Mouse (Mus musculus) urinary bladder, postnatal 14 days (tissue): ENCODE data around the gene Zfp185.

Source experiments
- DNase-seq: peaks from one replicate; pipeline ENCODE4 v3.0.0; 2021; ENCODE audit warnings: low spot score

Gene Zfp185

DNA sequence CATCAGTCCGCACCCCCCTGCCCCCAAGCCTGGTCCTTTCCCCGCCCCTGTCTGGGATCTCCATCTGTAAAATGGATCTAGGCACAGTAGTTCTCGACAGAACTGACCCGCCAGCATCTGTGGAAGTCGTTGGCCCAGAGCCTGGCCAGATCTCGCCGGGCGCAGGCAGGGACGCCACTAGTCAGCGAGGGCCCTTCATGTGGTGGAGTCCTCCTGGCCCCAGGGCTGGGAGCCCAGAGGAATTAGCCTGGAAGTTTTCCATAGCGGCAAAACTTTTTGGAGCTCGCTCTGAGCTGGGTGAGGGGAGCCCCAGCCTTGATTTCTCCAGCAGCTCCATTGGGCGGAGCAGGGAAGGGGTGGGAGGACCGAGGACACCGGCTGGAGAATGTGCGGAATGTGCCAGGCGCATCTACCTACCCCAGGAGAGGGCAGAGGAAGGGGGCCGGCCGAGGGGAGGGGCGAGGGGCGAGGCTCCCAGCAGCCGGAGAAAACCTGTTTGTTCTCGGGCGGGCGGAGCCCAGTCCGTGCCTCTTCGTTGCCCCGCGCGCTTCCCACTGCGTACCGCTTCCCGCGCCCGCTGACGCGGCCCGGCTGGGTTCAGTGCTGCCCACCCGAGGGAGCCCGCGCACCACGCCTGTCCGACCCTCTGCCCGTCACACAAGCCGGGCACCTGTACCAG is at the start of gene Zfp185:
Zfp185 (plus strand) TSS at position 499 of the 679 bp plus-strand sequence.
- peak; percentile 67 for DNase-seq

DNA sequence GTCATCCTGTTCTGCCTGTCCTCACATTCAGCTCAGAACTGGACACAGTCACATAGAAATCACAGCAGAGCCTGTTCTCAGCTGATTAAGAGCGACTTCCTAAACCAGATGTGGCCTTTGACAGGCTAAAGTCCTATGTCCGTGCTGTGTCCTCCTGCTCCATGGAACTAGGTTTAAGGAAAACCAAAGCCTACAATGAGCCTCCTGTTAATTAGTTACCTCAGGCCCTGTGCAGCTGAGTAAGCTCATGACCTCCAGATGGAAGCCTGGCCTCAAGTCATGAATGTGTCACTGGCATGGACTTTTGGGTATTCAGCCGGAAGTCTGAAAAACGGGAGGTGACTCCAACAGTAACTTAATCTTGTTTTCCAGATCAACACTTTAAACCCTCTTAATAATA is 33.7 kb upstream of the Zfp185 start:
- DNase-seq, result no peak

DNA sequence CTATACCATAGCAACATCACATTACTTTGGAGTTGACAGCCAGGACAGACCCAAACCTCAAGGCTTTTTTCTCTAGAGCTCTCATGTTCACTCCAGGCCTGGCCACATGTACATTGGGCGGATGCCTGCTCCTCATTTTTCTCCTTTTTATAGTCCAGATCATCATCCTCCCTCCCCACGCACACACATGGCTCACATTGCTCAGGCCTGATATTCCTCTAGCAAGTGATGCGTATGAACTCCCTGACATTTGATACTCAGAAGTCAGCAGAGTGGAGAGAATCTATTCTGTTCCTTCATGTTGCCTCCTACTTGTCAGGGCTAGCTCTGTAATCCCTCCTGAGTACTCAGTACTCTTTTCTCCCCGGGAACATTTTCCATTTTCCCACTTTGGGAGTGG is 30.7 kb upstream of the Zfp185 start:
- no peak for DNase-seq

DNA sequence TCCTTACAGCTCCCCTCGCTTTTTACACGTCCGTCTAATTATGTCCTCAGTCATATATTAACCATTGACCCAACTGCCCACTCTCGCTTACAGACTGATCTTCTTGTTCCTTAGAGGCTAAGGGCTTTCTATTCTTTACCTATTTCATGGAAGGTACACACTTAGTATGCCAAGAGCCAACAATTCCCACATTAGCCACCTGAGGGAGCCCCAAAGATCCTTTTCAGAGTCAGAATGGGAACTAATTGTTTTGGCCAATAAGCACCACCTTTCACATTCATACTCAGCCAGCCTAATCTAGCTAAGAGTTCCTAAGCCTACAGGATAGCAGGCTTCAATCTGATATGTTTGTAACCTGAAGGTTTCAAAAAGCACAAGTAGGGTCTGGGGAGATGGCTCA is 26.7 kb upstream of the Zfp185 start:
- DNase-seq, result peak; percentile 25

DNA sequence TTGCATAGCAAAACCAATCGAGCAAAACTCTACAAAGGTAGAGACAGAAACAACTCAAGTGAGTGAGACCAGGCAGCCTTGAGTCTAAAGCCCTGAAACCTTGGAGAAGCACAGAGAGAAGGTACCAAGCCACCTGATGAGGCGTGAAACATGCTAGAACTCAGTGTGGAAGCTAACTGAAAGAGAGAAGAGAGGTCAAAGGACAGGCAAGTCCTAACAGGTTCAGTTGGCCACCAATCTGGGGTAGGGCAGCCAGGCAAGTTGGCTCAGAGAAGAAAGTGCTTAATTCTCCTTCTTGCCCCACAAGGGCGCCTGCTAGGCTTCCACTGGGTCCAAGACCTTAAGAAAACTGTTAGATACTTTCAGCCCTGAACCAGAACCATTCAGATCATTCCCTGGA is 25.6 kb upstream of the Zfp185 start:
- no peak for DNase-seq

DNA sequence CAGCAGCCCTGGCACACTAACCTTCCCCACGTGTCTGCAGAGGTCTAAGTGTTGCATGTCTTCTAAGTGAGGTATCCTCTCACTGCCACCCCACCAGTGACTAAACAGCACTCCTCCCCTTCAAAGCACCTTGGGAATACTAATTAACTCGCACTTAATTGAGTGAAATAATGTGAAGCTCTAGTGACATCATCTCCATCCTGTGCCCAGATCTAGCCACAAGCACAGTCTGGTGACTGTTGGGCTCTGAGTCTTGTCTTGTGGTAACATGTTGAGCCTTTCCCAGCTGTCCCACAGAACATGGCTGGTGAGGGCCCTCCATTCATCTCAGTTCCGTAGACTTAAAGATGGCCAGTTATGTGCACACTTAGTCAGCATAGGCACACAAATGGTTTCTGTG is 24.4 kb upstream of the Zfp185 start:
- DNase-seq, result no peak

DNA sequence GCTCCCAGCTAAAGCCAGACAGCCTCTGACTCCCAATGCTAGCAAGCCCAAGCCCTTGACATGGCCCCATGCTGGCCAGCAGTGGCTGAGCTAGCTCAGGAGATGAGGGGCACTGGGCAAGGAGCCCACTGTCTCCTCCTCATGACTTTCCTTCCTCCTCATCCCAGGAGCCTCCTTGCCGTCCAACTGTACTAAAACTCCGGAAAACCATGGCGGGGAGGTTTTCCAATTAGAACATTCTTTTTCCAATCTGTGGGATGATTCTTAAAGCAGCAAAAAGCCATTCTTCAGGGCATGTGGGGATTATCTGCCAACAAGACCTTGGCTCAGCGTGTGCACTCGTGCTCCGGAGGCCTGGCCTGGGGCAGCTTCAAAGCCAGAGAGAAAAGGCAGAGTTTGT is 4.3 kb upstream of the Zfp185 start:
- DNase-seq, result no peak

DNA sequence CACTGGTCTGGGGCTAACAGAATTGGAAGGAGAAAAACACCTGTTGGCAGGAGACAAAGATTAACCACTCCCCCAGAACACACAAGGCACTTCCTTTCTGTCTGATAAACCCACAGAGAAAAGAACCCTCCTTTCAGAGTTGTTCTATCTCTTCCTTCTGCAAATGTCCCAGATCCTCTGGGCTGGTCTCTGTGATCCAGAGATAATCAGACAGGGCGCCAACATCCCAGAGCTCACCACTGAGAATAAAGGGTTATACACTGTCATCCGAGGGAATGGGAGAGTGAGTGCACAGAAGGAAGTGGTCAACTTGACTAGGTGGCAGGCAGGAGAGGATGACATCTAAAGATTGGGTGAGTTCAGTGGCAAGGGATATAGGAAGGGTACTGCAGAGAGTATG is 1.5 kb upstream of the Zfp185 start:
- DNase-seq, result no peak

DNA sequence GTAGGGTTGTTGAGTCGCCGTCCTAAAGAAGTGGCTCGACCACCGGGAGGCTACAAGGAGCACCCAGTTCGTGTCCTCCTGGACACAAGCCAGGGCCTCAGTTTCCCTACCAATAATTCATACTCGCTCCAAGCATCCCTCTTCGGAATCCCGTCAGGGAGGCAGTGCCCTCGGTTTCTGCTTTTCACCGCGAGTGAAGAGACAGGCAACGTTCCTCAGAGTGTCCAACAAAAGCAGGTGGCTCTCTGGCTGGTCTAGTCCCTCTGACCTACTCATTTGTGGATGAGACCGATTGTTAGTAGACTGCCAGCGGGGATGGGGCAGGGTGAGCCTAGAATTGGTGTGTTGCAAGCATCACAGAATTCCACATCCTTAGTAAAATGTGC is 374 bp downstream of the Zfp185 start:
- DNase-seq, result no peak

DNA sequence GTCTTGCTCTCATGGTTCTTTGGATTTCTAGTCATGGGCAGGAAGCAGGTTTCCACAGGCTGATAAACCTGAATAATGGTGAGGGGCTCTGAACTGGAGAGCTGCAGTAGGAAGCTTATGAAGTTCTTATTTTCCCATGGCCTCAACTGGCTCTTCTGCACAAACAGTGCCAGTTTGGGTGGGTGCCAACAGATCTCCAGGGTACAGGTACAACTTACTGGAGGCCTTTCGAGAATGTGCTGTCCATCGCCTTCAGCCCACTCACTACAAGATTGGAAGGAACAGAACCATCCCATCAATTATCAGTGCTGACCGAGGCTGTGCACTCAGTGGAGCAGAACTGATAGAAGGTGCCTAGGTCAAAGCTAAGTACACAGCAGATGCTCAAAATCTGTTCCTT is 1.3 kb downstream of the Zfp185 start:
- DNase-seq, result peak; percentile 7

DNA sequence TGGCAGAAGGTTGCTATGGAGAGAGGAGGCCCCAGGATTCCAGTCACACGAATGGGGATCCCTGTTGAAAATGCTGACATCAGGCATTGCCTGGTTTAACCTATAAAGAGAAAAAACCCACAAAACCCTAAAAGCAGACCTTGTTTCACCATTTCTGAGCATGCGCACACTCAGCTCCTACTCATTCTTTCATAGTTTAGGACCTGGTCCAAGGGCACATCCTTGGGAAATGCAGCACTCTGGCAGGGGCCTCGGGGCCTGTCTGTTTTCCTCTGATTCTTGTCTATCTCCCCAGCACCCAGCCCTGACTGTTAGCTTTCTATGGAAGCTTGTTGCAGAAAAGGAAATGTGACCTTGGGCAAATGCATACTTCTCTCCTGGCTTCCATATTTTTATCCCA is 3.4 kb downstream of the Zfp185 start:
- no peak for DNase-seq

DNA sequence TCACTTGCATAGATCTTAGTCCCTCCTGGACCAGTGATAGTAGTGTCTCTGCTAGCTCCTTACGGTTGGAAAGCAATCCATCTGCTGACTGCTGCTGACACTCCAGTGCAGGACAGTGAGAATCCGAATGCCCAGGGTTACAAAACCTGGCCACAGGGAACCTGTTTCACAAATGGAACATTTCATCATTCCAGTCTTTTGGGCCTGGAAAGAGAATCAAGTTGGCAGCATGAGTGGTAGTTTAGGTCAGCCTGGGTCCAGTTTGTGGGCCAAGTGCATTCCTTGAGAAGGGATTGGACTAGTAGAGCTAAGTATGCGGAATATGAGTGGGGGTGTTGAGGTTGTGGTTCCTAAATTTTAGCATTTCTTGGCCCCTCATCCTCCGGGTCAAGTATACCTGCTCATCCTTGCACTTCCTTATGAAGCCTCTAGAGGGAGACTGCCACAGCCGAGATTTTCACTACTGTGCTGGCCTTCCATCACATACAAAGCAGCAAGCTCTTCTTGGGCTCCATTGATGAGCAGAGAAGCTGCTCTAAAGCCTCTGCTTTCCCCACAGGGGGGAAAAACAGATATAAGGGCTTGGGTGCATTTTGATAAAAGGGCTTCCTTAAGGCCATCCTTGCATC is 5.3 kb downstream of the Zfp185 start:
- DNase-seq, result no peak

DNA sequence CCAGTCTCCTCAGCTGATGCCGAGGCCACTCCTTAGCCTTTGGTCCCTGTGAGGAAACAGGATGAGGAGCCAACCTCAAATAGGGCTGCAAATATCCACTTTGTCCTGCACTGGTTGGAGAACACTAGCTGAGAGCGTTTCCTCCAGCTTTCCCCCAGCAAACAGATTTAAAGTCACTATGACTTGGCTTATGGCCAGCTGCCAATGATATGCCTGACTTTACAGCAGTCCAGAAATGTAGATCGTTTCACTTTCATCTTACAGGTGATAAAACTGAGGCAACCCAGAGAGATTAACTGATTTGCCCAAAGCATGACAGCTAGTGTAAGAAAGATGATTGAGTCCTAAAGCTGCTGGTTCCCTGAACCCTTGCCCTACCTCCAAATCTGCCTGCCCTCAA is 8.4 kb downstream of the Zfp185 start:
- no peak for DNase-seq

DNA sequence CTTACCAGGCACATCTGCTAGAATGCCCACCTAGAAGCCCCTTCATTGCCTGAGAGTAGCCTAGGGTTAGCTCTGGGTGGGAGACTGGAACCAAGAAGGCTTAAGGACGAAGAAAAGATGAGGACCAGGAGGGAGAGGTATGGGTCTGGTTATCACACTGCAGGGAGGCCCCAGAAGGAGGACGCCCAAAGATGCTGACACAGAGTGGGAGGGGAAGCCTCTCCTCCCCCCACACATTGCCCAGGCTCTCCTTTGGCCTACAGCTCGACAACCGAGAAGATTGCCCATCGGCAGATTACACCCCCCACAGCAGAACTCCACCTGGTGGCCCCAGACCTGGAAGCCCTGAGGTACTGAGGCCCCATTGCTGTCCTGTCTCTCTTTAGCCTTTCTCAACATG is 16.0 kb downstream of the Zfp185 start:
- no peak for DNase-seq

DNA sequence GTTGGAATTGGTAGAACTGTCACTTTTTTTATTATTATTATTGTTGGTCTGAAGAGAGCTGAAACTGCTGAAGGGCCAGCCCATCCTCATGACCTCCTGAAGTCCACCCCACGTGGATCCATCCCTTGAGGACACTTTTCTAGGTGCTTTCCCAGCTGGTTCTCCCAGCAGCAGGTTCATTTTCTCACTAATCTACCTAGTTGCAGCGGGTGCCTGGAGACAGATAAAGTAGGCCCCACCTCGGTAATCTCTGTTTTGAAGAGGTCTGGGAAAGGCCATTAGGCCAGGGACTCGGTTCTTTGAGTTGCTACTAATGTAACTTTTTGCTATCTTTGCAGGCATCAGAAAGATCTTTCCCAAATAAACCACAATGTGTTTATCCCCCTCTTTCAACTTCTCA is 18.5 kb downstream of the Zfp185 start:
- DNase-seq, result no peak

DNA sequence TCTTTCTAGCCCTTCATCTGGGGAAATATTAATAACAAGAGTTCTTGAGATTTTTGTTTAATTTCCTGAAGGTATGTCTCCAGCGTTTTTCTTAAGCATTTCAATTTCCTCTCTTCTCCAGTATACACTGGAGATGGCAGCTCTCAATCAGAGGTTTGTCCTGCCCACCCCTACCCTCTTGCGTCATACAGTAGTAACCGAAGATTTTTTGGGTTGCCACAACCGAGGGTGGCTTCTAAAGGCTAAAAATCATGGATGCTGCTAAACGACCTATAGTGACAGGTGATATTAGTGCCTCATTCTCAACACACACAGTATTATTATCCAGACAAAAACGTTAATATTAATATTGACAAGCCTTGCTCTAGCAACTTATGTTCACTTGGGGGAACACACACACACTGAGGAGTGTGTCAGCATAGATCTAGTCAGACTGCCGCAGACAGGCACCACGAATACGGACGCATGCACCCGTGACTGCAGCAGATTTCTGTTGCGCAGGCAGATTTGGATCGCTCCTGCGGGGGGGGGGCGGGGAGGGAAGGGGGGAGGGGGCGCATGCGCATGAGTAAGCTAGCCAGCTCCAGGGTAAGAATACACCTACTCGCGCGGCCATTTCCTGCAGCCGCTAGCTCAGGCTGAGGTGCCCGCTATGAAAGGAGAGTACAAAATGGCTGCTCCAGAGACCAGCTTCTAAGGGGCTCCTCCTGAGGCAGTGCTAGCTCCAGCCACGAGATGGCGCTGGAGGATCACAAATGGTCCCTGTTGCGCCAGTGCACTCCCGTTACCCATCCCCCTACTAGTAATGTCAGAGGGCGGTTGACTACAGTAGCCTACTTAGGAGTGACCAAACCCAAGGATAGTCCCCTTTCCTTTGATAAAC is 20.7 kb downstream of the Zfp185 start:
- DNase-seq, result peak; percentile 90

DNA sequence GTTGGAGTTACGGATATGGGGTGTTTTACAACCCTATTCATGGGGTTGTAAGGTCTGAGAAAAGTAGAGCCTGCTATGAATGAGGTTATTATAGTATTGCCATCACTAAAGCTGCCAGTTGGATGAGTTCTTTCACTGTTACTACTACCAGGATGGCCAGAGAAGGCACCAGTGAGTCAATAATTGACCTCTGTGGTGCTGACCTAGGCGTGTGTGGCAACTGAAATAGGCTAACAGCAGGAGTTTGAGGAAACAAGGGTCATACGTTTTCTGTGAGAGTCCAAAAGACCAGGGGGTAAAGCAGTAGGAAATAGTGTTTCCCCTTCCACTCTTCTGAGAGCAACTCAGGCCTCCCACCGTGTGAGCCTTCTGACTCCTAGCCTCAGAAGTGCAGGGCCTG is 25.7 kb downstream of the Zfp185 start:
- no peak for DNase-seq

DNA sequence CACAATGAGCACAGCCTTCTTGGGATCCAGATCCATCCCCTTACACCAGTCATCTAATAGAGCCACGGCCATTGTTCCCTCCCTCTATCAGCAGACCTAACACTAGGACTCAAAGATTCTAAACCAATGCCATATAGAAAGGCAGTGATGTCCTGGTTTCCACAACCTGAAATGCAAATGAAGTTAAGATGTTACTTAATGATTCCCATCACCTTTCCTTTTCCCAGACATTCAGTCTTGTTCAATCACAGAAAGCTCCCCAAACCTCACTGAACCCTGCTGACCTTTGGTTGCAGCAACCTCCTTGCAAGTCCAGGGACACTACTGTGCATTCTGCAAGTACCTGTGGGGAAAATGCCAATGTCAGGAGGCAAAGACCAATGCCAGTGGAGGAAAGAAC is 49.9 kb downstream of the Zfp185 start, which contains the start of gene Pnma5:
Pnma5 (minus strand) TSS at position 101 of the 400 bp plus-strand sequence.
- DNase-seq, result no peak

DNA sequence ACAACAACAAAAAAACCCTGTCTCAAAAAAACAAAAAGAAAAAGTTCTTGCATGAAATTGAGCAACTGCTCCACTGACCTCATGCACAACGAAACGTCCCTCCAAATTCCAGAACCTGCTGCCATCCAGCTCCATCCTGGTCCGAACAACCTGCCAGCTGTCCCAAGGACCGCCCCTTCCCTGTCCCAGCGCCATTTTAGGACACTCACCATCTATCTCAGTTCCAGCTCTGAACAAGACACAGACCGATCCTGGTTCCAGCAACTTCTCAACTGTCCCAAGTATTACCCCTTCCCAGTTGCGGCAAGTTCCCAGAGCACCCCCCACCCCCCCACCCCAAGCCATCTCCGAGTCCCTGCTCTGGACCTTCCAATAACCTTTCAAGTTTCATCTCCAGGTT is 51.7 kb downstream of the Zfp185 start:
- no peak for DNase-seq

DNA sequence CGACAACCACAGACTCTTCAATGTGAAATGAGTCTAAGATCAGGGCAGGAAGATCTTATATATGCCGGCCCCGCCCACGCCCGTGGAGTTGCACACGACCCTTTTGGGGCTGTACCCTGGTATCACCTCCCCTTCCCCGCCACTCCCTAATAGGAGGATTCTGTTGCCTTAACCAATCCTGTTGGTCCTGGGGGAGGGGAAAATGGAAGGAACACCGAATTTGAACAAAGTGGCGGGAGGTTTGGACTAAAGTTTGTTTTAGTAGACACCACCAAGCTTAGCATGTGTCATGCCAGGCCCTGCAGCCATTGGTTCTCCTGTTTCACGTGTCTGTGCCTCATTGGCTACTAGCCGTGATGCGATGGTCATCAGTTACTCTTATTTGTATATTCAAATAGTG is 52.5 kb downstream of the Zfp185 start:
- no peak for DNase-seq

DNA sequence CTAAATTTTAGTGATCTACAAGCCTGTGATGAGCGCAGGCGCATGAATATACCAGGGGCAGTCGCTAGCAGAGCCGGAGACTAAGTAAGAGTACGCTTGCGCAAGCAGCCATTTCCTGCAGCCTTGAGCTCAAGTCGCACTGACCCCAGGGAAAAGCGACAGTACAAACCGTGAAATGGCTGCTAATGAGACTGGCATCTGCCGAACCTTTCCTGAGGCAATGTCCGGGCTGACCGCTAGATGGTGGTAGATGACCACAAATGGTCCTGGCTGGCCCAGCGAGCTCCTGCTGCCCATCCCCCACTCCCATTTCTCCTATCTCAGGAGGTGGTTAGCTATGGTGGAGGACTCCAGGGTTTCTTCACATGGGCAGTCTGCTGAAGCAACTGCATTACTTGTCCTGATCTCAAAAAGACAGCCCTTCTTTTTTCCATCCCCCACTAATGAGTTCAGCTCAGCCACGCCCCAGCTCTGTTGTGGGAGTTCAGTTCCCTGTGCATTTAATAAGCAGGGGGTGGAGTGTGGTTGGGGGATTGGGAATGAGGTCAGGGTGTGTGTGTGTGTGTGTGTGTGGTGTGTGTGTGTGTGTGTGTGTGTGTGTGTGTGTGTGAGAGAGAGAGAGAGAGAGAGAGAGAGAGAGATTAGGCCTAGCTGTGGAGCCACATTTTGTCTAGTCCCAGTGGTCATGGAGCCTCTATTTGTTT is 66.9 kb downstream of the Zfp185 start:
- peak; percentile 91 for DNase-seq

DNA sequence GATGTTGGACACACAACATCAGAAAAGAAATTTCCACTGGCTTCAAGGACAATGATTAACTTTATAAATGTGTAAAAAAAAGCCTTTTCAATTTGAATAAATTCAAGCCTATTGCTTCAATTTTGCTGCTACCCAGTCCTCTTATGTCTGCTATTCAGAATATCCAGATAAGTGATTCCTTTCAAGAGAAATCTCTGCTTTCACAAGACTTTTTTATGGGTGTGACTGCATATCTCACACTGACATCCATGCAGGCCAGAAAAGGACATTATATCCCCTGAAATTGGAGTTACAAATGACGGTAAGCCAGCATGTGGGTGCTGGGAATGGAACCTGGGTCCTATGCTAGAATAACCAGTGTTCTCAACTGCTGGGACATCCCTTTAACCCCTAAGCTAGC is 74.4 kb downstream of the Zfp185 start:
- DNase-seq, result no peak

DNA sequence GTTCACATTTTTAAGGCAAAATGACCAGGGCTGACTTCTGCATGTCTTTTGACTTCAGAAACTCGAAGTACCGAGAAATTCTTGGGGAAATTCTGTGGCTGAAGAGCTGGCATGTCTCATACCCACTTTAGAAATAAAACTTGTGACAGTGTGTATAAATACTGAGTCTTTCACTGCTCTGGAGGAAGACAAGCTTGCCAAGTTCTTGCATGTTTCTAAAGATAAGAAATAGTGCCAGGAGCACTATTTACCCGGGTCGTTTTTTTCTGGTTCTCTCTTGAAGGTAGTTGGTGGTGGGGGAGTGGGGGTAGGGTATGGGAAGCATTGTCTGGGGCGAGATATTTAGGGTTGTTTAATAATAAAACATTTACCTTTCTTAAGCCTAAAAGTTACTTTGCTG is 75.2 kb downstream of the Zfp185 start:
- DNase-seq, result no peak
